Mouse (Mus musculus) kidney, postnatal 0 days (tissue): ENCODE results near the gene Ifna11. TPM values are rescaled to one million over a fixed set of nuclear protein-coding genes. Genes with fewer than 3 reads are reported as not detected.
"Not testable (repeated sequence)": the region's sequence is repeated elsewhere in the genome, so short reads cannot be mapped to it uniquely, and the experiment has no call there.

Experiments used
- ATAC-seq: fragments of 200-750 bp; cut with Nextera tagmentation; replicated peaks from 2 replicates; pipeline ENCODE4 v1.8.0; 2017; ENCODE audit warnings: low read depth, moderate number of reproducible peaks, moderate TSS enrichment, moderate library complexity; ENCODE audit not compliant: low FRiP score
- DNase-seq: peaks from one replicate; pipeline ENCODE4 v3.0.0-alpha.2; 2016; ENCODE audit warnings: low spot score
- H3K27ac ChIP-seq: fragments of 300-500 bp; sonication (generic); 2 replicates; pipeline ENCODE4 v1.5.1; 2014; ENCODE audit warnings: mild to moderate bottlenecking
- H3K27me3 ChIP-seq: fragments of 300-500 bp; sonication (generic); 2 replicates; pipeline ENCODE4 v1.6.1; 2014; ENCODE audit warnings: low read length, mixed read lengths; ENCODE audit not compliant: insufficient read depth
- H3K36me3 ChIP-seq: fragments of 300-500 bp; sonication (generic); 2 replicates; pipeline ENCODE4 v1.6.1; 2014; ENCODE audit warnings: low read length, mixed read lengths; ENCODE audit not compliant: insufficient read depth
- H3K4me1 ChIP-seq: fragments of 300-500 bp; sonication (generic); replicated peaks from 2 replicates; pipeline ENCODE4 v1.6.1; 2014; ENCODE audit warnings: antibody characterized with exemption, low read length, mixed read lengths; ENCODE audit not compliant: insufficient read depth
- H3K4me2 ChIP-seq: fragments of 300-500 bp; sonication (generic); 2 replicates; pipeline ENCODE4 v1.6.1; 2014; ENCODE audit warnings: mild to moderate bottlenecking, low read length, moderate library complexity, mixed read lengths
- H3K4me3 ChIP-seq: fragments of 300-500 bp; sonication (generic); replicated peaks from 2 replicates; pipeline ENCODE4 v1.5.1; 2014; ENCODE audit warnings: low read depth, low read length
- H3K9ac ChIP-seq: fragments of 300-500 bp; sonication (generic); 2 replicates; pipeline ENCODE4 v1.6.1; 2014; ENCODE audit warnings: low read depth, low read length
- H3K9me3 ChIP-seq: fragments of 300-500 bp; sonication (generic); replicated peaks from 2 replicates; pipeline ENCODE4 v1.6.1; 2016; ENCODE audit warnings: low read length, inconsistent platforms, mixed read lengths
- CTCF ChIP-seq: IDR thresholded peaks from 2 replicates; pipeline ENCODE4 v1.5.1; 2016; ENCODE audit warnings: antibody characterized with exemption, low read depth, mild to moderate bottlenecking, moderate library complexity
- WGBS: fragments of 180-500 bp; shearing (Covaris S2); extraction: QIAGEN DNeasy Blood & Tissue Kit; methylation state at CpG from one replicate; pipeline ENCODE4 v1.1.7; 2014; 5-methylcytosine and 5-hydroxymethylcytosine counted together
- polyA plus RNA-seq: library from polyadenylated mRNA; unstranded; fragments of >200 nt; fragmentation: Nextera tagmentation; extraction: Ambion mirVana; gene quantifications from 2 replicates; pipeline ENCODE4 v1.2.1, GENCODE M21; 2015

The Ifna11 gene
- polyA plus RNA-seq, 1 experiment from 2014 or later, result not detected

DNA sequence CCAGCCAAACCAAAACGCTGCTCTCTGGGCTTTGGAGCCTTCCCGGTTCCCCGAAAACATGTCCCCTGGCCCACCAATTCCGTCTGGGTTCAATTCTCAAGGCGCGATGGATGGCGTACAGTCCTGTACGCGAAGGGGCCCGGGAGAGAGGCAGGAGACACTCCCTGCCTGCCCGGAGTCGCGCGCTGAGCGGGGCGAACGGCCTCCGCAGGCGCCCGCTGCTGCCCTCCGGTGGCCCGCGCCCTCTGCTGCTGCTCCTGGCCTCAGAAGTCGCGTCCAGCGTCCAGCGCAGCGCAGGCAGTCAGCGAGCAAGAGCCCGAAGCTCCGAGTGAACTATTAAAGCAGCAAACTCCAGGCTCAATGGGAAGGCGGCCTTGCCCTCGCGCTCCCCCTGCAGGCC is 14.0 kb upstream of the Ifna11 start:
- no CpG with 5 or more reads among the region's 34 CpGs for whole genome bisulfite sequencing
- not testable (repeated sequence) for H3K4me3 ChIP-seq

DNA sequence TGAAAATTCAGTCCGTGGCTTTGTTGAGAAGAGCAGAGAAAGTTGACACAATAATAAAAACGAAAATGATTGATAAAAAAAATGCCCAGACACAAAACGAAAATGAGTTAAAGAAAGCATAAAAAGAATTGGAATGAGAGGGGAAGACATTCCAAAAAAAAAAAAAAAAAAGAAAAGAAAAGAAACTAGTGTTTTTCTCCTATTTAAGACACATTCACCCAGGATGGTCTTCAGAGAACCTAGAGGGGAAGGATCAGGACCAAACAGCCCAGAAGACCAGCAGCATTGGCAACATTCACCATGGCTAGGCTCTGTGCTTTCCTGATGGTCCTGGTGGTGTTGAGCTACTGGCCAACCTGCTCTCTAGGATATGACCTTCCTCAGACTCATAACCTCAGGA is 3.8 kb upstream of the Ifna11 start, which contains the start of gene Ifna7:
Ifna7 (plus strand) TSS at position 301 of the 400 bp plus-strand sequence.
- no peak for DNase-seq
- Histone ChIP-seq H3K36me3 (no peaks in the 10 kb centered on the region), H3K27ac (no peak within 1 kb of the TSS), H3K4me2 (no peak within 1 kb of the TSS), H3K9me3 (no peaks in the 10 kb centered on the region), H3K27me3 (no peaks in the 10 kb centered on the region), H3K4me3 (no peak within 1 kb of the TSS), H3K4me1 (no peaks in the 10 kb centered on the region), H3K9ac (no peak within 1 kb of the TSS)
- ATAC-seq, result no peak
- no peak for TF ChIP-seq CTCF
- 63% methylated on average over 3 of the region's 3 CpGs for WGBS

More for the DNA sequence above, 14.0 kb upstream of the Ifna11 start:
- not testable (repeated sequence) for ATAC-seq, H3K9me3 ChIP-seq, H3K27ac ChIP-seq, H3K9ac ChIP-seq, H3K4me2 ChIP-seq, DNase-seq, H3K4me1 ChIP-seq, H3K27me3 ChIP-seq, H3K36me3 ChIP-seq
- peak; percentile 39 for TF ChIP-seq CTCF

DNA sequence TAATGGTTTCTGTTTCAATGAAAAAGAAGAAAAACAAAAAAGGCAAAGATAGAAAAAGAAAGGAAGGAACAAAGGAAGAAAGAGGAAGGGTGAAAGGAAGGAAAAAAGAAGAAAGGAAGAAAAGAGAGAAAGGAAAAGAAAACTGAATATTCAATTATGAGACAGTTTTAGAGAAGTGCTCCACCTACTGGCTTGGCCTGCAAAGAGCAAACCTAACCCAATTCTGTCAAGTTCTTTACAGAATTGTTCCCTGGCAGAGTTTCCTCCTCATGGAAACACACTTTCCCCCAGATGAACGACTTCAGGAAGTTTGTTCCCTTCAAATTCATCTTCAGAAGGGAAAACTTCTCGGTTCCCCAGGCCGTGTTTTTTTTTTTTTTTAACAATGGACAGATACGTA is 3.2 kb downstream of the Ifna11 start:
- Histone ChIP-seq H3K4me2 (no peak overlapping the region), H3K4me3 (no peak overlapping the region), H3K9ac (no peak overlapping the region), H3K27me3 (no peaks in the 10 kb centered on the region), H3K27ac (no peak overlapping the region), H3K9me3 (no peaks in the 10 kb centered on the region), H3K4me1 (no peaks in the 10 kb centered on the region), H3K36me3 (no peaks in the 10 kb centered on the region)
- ATAC-seq (no peak), DNase-seq (peak; percentile 51)
- WGBS, result 23% methylated on average over 4 of the region's 4 CpGs
- peak; percentile 66 for TF ChIP-seq CTCF

DNA sequence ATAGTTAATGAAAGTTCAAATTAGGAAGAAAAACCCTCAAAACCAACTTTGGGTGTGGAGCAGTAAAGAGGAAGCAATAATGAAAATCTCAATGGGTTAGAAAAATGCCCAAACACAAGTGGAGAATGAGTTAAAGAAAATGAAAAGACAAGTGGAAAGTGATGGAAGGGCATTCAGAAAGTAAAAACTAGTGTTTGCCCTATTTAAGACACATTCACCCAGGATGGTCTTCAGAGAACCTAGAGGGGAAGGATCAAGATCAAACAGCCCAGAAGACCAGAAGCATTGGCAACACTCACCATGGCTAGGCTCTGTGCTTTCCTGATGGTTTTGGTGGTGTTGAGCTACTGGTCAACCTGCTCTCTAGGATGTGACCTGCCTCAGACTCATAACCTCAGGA is 7.4 kb downstream of the Ifna11 start, which contains the start of gene Ifna6:
Ifna6 (plus strand) TSS at position 301 of the 400 bp plus-strand sequence.
- H3K27me3 ChIP-seq, H3K4me3 ChIP-seq, ATAC-seq, DNase-seq, H3K4me2 ChIP-seq, H3K27ac ChIP-seq, H3K9me3 ChIP-seq, H3K9ac ChIP-seq, H3K4me1 ChIP-seq, H3K36me3 ChIP-seq: not testable (repeated sequence)

DNA sequence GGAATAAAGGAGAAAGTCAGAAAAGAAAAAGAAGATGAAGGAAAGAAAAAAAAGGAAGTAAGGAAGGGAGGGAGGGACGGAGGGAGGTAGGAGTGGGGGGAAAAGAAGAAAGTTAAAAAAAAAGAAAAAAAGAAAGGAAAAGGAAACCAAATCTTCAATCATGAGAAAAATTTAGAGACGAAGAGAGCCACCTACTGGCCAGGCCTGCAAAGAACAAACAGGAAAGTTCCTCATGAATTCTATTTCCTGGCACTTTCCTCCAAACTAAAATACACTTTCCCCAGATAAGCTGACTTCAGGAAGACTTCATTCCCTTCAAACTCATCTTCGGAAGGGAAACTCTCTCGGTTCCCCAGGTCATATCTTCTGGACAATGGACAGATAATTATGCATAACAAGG is 10.8 kb downstream of the Ifna11 start:
- Histone ChIP-seq H3K9ac (no peak overlapping the region), H3K36me3 (no peaks in the 10 kb centered on the region), H3K4me1 (no peaks in the 10 kb centered on the region), H3K4me3 (no peak overlapping the region), H3K27ac (no peak overlapping the region), H3K27me3 (no peaks in the 10 kb centered on the region), H3K4me2 (no peak overlapping the region), H3K9me3 (no peaks in the 10 kb centered on the region)
- no peak for ATAC-seq
- TF ChIP-seq CTCF, result peak; percentile 64
- DNase-seq, result peak; percentile 59
- 32% methylated on average over 4 of the region's 4 CpGs for WGBS

DNA sequence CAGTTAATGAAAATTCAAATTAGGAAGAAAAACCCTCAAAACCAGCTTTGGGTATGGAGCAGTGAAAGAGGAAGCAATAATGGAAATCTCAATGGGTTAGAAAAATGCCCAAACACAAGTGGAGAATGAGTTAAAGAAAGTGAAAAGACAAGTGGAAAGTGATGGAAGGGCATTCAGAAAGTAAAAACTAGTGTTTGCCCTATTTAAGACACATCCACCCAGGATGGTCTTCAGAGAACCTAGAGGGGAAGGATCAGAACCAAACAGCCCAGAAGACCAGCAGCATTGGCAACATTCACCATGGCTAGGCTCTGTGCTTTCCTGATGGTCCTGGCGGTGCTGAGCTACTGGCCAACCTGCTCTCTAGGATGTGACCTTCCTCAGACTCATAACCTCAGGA is 15.5 kb downstream of the Ifna11 start, which contains the start of gene Ifna5:
Ifna5 (plus strand) TSS at position 301 of the 400 bp plus-strand sequence.
- not testable (repeated sequence) for ATAC-seq, H3K27ac ChIP-seq, DNase-seq, H3K9me3 ChIP-seq, H3K4me2 ChIP-seq, H3K27me3 ChIP-seq, H3K4me1 ChIP-seq, H3K4me3 ChIP-seq, H3K9ac ChIP-seq, H3K36me3 ChIP-seq
- WGBS, result 64% methylated on average over 1 of the region's 1 CpGs

DNA sequence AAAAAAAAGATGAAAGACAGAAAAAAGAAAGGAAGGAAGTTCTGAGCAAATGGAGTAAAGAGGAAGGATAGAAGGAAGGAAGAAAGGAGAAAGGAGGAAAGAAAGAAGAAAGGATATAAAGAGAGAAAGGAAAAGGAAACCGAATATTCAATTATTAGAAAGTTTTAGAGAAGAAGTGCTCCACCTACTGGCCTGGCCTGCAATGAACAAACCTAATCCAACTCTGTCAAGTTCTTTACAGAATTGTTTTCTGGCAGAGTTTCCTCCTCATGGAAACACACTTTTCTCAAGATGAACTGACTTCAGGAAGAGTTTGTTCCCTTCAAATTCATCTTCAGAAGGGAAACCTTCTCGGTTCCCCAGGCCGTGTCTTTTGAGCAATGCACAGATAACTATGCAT is 19.1 kb downstream of the Ifna11 start:
- DNase-seq (peak; percentile 38), ATAC-seq (no peak)
- H3K36me3 ChIP-seq, result no peaks in the 10 kb centered on the region
- H3K27ac ChIP-seq, result no peak overlapping the region
- H3K9ac ChIP-seq, result no peak overlapping the region
- 46% methylated on average over 3 of the region's 3 CpGs for WGBS
- H3K4me2 ChIP-seq, result no peak overlapping the region
- no peaks in the 10 kb centered on the region for H3K9me3 ChIP-seq
- TF ChIP-seq CTCF, result peak; percentile 72
- H3K4me1 ChIP-seq, result no peaks in the 10 kb centered on the region
- H3K4me3 ChIP-seq, result no peak overlapping the region
- H3K27me3 ChIP-seq, result 0 out of 2 replicates have a peak, but pooled peaks cover 3% of the 10 kb centered on the region
